Mouse (Mus musculus) CH12F3 (cell line): Measurements from ENCODE around the gene Mpdz.

Experiments used
- in situ Hi-C: fragments of 300-500 bp; cut with MboI; formaldehyde crosslinking; loops from 2 replicates; pipeline ENCODE4 v1.14.3; 2020; ENCODE audit warnings: low sequenced_read_pairs

The Mpdz gene

DNA sequence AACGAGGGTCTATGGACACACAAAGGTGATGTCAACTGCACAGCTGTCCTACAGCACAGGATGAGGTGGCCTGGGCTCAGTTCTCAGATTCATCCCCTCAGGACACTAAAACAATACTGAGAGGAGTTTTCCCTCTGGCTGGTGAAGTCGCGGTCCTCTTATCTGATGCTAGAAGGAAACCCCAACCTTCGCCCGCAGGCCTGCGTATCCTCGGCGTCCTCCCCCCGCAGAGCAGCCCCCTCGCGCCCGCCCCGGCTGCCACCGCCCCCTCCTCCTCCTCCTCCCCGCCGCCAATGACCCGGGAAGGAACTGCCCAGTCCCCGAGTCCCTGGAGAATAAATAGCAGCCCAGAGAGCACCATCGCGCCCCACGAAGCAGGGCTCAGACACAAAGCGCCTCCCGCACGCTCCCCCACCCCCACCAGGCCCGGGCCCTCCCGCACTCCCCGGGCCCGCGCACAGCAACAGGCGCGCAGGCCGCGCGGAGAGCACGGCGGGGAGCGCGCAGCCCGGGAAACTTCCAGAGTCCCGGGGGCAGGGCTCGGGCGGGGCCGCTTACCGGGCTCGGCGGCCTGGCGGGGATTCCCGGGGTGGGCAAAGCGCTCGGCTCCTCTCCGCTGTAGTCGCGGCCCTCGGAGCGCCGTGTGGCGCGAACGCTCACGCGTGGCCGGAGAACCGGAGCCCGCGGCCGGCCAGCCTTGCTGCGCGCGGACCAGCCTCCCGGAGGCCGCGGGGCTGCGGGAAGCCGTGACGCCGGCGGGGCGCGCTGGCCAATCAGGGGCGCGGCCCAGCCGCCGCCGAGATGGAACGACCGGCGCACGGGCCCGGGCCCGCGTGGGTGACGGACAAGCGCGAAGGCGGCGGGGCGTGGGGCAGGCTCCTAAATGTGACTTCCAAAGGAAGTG lies at the start of gene Mpdz:
Gene Mpdz, minus strand, starts transcription at position 738 of the 904 bp plus-strand sequence.
- in situ Hi-C loops = no loop called here

DNA sequence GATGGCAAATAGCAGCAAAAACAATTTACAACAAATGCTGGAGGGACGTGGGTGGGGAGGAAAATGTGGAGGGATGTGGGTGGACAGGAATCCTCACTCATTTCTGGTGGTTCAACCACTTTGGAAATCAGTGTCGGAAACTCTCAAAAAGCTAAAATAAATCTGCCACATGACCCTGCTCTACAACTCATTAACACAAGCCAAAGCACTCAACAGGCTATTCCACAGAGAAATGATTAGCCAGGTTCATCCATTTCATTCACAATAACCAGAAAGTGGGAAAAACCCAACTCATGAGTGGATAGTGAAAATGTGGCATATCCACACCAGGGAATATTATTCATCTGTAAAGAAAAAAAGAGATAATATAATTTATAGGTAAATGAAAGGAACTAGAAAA lies 47.9 kb upstream of the Mpdz start:
- in situ Hi-C loops = no loop called here

DNA sequence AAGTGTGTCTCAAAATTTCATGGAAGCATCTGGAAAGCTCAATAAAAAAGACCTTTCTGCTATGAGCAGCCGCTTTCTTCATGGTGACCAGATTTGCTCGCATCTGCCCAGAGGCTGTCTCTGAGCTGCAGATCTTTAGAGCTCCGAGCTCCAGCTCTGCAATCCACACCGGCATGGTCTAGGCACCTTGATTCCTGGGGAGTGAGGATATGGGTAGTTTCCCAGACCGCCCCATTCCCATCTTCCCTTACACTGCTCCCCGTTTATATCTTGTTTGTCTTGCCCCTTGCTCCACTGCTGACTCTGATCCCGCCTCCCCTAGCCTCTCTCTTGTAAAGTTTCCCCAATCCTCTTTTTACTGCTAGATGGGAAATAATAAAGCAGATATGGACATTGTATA lies 42.0 kb upstream of the Mpdz start:
- in situ Hi-C loops = no loop called here

DNA sequence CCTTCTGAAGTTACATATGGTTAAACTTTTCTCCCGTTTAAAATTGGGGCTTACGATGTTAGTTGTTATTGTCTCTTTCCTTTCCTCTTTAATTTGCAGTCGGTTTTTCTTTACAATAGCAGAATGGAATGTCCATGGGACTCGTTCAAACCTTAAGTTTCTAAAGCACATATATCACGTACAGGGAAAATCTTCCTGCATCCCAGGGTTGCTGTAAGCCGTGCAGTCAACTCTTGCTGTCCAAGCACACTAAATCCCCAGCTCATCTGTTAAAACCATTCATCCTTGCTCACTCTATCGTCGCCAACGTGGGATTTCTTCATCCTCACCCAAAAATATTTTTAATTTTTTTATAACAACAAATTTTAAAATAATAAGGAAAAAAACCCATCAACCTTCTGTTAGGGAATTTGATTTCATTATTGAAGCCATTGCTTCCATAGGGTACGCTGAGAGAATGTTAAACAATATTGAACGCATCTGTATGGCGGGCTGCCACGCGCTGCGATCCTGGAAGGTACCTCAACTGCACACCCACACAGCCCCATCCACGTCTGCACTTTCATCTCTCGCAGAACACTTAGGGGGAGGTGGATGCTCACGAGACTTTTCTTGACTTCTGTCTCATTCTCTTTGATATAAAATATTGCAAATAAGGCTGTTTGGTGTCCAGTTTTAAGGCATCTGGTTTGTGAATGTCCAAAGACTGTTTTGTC lies 41.4 kb upstream of the Mpdz start:
- in situ Hi-C loops = no loop called here

DNA sequence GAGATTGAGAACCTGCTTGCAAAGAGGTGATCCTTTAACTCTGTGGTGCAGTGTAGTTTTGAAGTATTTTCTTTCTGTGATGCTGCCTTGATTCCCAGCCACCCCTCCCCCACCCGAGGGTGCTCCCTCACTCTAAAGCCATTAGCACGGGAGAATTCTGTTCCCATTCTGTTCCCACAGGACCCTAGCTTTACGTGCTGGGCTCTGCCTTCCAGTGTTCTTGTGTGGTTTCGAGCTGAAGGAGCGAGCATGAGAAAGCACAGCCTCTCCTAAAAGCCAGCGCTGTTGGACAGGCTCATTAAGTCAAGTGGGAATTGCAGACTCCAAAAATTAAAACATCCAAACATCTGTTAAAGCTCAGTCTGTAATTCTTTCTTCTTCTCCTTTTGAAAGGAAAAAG lies 40.5 kb upstream of the Mpdz start:
- in situ Hi-C loops = no loop called here

DNA sequence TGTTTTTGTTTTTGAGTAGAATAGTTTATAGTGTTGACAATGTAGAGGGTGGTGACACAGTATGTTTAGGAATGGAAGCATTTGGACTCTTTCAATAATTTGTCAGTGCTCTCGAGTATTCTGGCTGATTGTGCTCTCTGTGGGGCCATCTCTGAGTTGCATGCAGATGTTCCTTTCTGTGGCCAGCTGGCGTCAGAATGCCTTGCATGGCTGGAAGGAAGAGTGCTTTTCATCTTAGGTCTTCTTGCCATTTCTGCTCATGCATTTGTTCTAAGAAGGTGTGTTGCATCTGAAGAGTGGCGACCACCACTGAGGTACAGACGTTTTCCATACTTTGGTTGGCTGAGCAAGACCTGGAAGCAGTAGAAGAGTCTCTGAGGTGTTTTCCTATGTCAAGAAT lies 24.2 kb upstream of the Mpdz start:
- in situ Hi-C loops = no loop called here

DNA sequence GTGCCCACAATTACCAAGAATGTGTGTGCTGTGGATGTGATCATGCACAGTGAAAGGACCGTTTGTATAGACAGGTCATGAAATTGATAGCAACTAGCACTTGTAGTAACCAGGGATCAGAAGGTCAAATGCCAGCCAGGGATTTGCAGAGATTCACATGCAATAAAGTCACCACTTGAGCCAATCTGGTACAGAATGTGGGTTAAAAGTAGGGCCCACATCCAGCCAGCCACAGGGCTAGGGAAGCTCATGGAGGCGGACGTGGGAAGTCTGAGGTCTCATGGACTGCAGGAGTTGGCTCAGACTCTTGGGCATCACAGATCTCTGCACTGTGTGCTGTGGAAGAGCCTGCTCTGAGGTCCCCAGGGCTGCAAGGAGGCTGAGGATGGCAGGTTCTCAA lies 22.6 kb upstream of the Mpdz start:
- in situ Hi-C loops = no loop called here

DNA sequence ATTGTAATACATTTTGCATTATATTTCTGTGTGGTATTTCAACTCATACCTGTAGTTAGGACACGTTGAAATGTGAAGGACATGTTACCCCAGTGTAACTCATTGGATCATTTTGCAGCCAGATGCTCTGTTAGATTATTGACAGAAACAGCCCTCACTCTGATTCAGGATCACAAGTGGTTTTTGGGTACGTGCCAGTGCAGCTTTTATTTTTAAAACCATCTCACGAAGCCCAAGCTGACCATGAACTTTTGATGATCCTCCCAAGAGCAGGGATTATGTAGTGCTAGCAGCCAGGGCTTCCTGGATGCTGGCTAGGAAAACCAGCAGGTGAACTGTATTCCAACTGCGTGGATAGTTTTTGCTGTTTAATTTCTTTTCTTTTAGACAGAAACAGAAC lies 19.6 kb upstream of the Mpdz start:
- in situ Hi-C loops = no loop called here

DNA sequence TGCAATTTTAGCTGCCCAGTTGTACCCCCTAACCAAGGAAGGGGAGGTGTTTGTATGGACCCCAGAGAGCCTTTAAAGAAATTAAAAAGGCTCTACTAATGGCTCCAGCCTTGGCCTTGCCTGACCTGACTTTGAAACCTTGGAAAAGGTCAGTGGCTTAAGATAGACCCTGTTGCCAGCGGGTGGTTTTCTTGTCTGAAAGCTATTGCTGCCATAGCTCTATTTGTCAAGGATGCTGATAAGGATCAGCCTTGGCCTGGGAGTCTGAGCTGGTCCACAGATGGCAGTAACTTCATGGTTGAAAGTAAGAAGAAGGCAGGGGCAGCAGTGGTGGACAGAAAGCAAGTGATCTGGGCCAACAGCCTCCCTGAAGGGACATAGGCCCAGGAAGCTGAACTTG lies 16.3 kb upstream of the Mpdz start:
- in situ Hi-C loops = no loop called here

DNA sequence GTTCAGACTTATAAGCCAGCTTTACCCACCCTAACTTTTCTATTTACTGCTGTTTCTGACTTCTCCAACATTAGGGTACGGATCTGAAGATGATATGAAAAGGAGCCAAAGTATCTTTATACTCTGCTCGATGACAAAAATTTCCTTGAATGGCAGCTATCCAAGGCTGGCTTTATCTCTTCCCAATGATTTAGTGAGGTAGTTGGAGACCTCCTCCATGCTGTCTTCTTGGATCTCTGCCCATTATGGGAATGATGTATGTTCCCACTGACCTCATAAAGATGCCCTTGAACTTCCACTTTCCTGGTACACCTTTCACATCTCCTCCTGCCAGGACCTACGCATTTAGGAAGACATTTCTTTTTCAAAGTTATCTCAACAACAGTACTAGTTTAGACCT lies 11.2 kb upstream of the Mpdz start:
- in situ Hi-C loops = no loop called here

DNA sequence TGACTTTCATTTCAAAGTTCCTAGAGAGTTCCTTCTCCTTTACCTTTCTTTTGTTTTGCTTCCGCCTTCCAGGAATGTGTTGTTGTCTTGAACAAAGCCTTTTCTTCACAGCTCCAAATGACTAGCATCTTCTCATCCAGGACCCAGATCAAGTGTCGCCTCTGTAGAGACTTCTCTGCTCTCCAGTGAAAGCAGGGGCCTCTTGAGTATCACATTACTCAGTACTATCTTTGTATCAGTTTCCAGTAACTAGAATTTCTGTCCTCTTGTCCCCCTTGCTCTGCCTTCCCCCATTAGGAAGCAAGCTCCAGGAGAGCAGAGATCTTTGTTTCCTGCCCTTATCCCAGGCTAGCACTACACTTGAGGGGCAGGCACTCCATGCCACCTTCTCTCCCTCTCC lies 9.6 kb upstream of the Mpdz start:
- in situ Hi-C loops = no loop called here

DNA sequence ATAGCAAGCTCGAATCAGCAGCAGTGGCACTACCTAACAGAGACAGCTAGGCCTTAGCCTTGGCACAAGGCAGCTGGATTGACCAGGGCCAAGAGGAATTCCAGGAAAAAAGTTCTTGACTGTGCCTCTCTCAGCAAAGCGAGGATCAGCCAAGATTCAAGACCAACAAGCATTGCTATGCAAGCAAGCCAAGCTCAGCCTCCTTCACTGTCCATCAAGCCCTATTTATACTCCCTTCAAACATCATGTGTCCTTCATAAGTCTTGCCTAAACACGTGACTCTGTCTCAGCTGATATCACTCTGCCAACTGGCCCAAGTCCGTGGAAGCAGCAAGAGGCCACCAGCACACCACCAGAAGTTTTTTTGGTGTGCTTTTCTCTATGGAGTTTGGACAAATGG lies 6.8 kb upstream of the Mpdz start:
- in situ Hi-C loops = no loop called here

DNA sequence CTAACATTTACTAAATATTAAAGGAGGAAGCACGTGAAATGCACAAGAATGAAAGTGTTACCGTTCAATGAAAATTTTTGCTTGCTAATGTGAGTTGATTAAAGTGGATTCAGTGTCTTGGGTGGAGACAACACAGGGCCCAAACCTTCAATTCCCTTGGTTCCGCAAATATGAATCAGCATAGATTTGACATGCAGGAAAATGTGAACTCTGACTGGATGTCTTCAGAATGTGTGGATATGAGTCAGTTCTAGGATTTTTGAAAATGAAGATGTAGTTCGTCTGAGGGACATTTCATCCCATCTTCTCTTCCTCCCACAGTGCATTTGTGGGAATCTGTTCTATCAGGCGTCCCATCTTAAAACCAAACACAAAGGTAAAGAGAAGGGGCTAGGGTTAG lies 951 bp upstream of the Mpdz start:
- in situ Hi-C loops = no loop called here

DNA sequence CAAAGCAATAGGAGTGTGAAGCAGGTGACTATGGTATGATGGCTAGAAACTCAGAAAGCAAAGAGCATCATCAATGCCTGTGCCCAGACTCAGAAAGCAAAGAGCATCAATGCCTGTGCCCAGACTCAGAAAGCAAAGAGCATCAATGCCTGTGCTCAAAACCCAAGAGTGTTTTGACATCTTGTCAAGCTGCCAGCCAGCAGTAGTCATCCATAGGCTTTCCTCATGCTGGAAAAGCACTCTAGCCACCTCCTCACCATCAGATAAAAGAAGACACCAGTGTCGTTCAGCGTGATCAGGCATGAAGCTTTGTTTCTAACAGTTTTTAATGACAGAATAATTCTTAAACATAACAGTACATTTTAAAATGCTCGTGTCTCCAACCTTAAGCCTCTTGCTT lies 8.7 kb downstream of the Mpdz start:
- in situ Hi-C loops = no loop called here

DNA sequence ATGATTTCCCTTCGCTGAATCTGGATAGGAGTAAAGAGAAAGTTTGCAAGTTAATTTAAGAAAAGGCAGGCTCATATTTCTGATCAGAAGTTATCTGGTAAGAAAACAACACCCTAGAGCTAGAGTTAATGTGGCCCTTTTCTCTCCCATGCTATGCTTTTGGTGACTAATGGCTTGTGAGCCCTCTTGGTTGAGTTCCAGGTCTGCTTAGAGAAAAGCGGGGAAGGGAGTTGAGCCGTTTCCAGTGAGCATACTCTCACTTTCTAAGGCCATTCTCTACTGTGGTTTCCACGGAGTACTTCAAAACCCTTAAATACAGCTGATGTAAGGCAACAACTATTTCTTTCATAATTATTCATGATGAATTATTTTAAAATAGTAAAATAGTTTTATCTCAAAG lies 11.8 kb downstream of the Mpdz start:
- in situ Hi-C loops = no loop called here

DNA sequence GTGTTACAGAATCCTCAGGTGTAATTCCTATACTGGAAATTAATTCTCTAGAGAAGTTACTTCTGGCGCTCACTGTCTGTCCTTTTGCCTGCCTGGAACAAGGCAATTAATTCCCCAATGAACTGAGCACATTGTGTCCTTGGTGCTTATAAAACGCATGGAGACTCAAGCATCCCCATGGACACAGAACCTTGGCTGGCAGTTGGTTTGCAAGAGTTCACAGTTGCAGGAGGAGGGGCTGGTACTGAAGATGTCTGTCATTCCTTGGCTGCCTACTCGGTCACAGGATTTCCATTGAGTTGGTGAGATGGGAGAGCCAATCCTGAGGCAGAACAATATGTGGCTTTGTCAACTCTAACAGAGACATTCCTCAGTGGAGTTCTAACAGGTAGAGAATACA lies 12.5 kb downstream of the Mpdz start:
- in situ Hi-C loops = no loop called here

DNA sequence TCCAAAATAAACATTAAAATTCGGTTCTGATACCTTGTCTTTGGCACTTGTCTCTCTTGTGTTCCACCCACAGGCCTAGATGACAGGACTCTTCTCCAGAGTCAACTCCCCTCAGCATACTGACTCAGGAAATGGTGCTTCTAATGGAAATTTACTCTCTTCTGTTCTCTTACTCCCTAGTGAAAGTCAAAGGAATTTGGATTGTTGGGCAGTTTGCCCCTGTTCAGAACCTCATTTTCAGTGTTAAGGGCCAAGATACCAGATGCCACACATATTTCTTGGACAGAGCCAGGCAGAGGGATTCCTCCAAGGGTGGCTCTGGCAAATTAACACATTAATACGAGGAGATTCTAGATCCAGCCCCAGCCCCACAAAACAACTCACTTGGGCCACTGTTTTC lies 12.9 kb downstream of the Mpdz start:
- in situ Hi-C loops = no loop called here

DNA sequence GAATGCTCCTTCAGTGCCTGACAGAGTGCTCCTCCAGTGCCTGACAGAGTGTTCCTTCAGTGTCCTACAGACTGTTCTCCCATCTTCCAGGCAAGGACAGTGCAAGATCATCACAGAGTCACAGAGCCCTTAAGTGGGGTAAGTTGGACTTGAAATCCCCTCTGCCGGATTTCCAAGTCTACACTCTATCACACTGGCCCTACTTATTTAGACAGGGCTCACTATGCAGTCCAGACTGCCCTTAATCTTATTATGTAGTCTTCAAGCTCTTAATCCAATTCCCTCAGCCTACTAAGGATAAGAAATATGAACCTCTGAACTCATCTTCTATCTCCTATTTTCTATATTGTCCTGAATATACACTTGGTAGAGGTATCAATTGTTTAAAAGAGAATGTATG lies 19.1 kb downstream of the Mpdz start:
- in situ Hi-C loops = no loop called here

DNA sequence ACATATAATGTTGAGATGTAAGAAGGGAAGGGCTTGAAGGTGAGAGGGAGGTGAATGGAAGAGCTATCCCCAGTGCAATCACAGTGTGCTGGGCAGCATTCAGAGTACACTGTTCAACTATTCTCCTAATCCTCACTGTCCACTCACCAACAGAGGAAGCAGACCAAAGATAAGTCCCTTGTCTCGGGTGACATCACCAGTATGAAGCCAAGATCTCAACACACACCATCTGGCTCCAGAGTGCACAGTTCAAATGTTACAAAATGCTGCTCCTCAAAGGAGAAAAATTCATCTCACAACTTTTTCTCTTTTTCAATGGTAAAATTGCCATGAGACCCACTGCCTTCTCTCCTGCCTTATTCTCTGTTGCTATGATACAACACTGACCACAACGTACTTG lies 21.0 kb downstream of the Mpdz start:
- in situ Hi-C loops = no loop called here

DNA sequence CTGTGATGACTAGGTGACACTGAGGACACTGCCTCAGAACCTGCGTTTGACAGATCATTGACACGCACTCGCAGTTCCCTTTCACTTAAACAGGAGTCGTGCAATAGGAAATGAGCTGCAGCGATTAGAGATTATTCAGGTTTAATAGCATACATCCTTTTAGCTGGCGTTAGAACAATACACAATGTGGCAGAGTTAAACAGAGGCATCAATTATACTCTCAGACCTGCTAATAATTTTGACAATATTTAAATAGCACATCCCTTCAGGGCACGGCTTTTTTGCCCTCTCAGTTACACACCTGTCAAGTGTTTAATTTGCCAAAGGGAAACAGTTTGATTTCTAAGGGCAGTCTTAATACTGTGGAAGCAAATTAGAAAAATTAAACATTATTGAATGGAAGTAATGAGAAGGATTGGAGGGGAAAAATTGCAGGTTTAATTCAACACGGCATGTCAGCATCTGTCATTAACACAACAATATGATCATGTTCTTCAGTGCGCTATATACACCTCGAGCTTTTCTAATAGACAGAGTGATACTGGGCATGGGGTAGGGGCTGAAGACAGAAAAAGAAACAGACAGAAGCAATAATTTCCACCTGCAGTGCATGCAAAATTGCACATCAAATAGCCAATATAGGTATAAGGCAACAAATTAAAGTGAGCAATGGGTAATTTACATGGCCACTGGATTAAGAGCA lies 27.1 kb downstream of the Mpdz start:
- in situ Hi-C loops = no loop called here

DNA sequence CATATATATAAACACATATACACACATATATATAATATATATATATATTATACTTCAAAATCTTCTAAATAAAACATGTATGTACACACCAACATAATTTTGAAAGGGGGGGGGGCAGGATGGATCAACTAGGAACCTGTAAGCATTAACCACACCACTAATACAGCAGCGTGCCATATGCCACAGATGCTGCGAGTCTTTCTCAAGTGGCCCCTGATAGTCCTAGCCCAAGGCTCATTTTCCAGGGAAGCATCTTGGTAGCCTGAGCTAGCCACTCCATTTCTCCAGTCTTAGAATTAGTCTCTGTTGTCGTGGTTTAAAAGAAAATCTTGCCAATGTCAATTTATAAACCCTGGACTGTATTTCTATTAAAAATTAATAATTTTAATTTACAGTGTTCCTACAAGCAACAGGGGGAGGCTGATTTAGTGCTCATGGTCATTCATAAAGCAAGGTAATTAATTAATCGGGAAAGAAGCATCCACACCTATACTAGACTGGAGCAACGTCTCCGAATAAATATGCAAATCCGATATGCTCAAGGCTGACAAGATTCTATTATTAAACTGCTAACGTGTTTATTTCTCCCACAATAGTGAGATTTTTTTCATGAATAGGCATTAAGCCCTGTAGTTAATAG lies 27.8 kb downstream of the Mpdz start:
- in situ Hi-C loops = no loop called here
